Mouse (Mus musculus) heart, embryonic 16.5 days (tissue): Measurements from ENCODE around the gene Colgalt2. TPM values are rescaled to one million over a fixed set of nuclear protein-coding genes. Genes with fewer than 3 reads are reported as not detected.
"Not testable (repeated sequence)": the region's sequence is repeated elsewhere in the genome, so short reads cannot be mapped to it uniquely, and the experiment has no call there.

Source experiments
- ATAC-seq: fragments of 200-750 bp; cut with Nextera tagmentation; replicated peaks from 2 replicates; pipeline ENCODE4 v1.8.0; 2017; ENCODE audit warnings: moderate number of reproducible peaks; ENCODE audit not compliant: insufficient read depth, low FRiP score; ENCODE audit errors: extremely low read depth
- H3K27ac ChIP-seq: fragments of 300-500 bp; sonication (generic); 2 replicates; pipeline ENCODE4 v1.5.1; 2014; ENCODE audit warnings: mild to moderate bottlenecking, low read length, control low read depth, moderate library complexity
- H3K27me3 ChIP-seq: fragments of 300-500 bp; sonication (generic); 2 replicates; pipeline ENCODE4 v1.6.1; 2014; ENCODE audit warnings: low read length, mixed read lengths; ENCODE audit not compliant: control insufficient read depth, insufficient read depth
- H3K36me3 ChIP-seq: fragments of 300-500 bp; sonication (generic); 2 replicates; pipeline ENCODE4 v1.6.1; 2014; ENCODE audit not compliant: control insufficient read depth, insufficient read depth
- H3K4me1 ChIP-seq: fragments of 300-500 bp; sonication (generic); 2 replicates; pipeline ENCODE4 v1.6.1; 2014; ENCODE audit warnings: low read length, mixed read lengths; ENCODE audit not compliant: control insufficient read depth, insufficient read depth
- H3K4me2 ChIP-seq: fragments of 300-500 bp; sonication (generic); 2 replicates; pipeline ENCODE4 v1.6.1; 2014; ENCODE audit warnings: low read depth, mild to moderate bottlenecking, control low read depth, low read length
- H3K4me3 ChIP-seq: fragments of 300-500 bp; sonication (generic); 2 replicates; pipeline ENCODE4 v1.5.1; 2014; ENCODE audit warnings: mild to moderate bottlenecking, control low read depth, low read length
- H3K9ac ChIP-seq: fragments of 300-500 bp; sonication (generic); 2 replicates; pipeline ENCODE4 v1.6.1; 2014; ENCODE audit warnings: low read length, control low read depth
- H3K9me3 ChIP-seq: fragments of 300-500 bp; sonication (generic); replicated peaks from 2 replicates; pipeline ENCODE4 v1.6.1; 2016; ENCODE audit warnings: low read length; ENCODE audit not compliant: control insufficient read depth
- WGBS: fragments of 180-500 bp; shearing (Covaris S2); extraction: QIAGEN DNeasy Blood & Tissue Kit; methylation state at CpG from one replicate; pipeline ENCODE4 v1.1.7; 2014; 5-methylcytosine and 5-hydroxymethylcytosine counted together
- polyA plus RNA-seq: library from polyadenylated mRNA; unstranded; fragments of >200 nt; fragmentation: Nextera tagmentation; extraction: Ambion mirVana; gene quantifications from 2 replicates; pipeline ENCODE4 v1.2.1, GENCODE M21; 2015

Colgalt2 gene
- polyA plus RNA-seq: 2.0 and 2.3 TPM in 2 replicates

- H3K4me3 ChIP-seq: peak within 1 kb of the TSS; percentile 84
- peaks cover 6% of the 10 kb centered on the region; the same call in 1 of the 2 replicates for H3K9me3 ChIP-seq
- peaks cover 6% of the 10 kb centered on the region; the same call in 1 of the 2 replicates for H3K4me1 ChIP-seq
- ATAC-seq: peak; percentile 84
- 0 out of 2 replicates have a peak, but pooled peaks cover 4% of the 10 kb centered on the region for H3K36me3 ChIP-seq
- H3K4me2 ChIP-seq: peak within 1 kb of the TSS; percentile 99
- under 1% methylated on average over 69 of the region's 70 CpGs for WGBS
- H3K9ac ChIP-seq: peak within 1 kb of the TSS; percentile 86
- H3K27me3 ChIP-seq: 0 out of 2 replicates have a peak, but pooled peaks cover 2% of the 10 kb centered on the region
- H3K27ac ChIP-seq: peak within 1 kb of the TSS; percentile 39; the same call in 1 of the 2 replicates
Observed at GRCm38 (mm10) chr1:152399790-152400555, at the start of gene Colgalt2. Gene Colgalt2, plus strand, starts transcription at chr1:152399830.

- H3K4me3 ChIP-seq: no peak overlapping the region
- no peak overlapping the region for H3K9ac ChIP-seq
- H3K36me3 ChIP-seq: no peaks in the 10 kb centered on the region
- H3K27ac ChIP-seq: no peak overlapping the region
- ATAC-seq: no peak
- no peaks in the 10 kb centered on the region for H3K27me3 ChIP-seq
- 56% methylated on average over 4 of the region's 4 CpGs for WGBS
- H3K4me1 ChIP-seq: no peaks in the 10 kb centered on the region
- no peak overlapping the region for H3K4me2 ChIP-seq
- H3K9me3 ChIP-seq: no peaks in the 10 kb centered on the region
Observed at GRCm38 (mm10) chr1:152356721-152357120, 42.9 kb upstream of the Colgalt2 start.

- Histone ChIP-seq H3K4me1 (peaks cover 10% of the 10 kb centered on the region), H3K4me2 (peak overlapping the region; percentile 55), H3K9me3 (no peaks in the 10 kb centered on the region), H3K36me3 (peaks cover 5% of the 10 kb centered on the region; the same call in 1 of the 2 replicates), H3K27ac (peak overlapping the region; percentile 77), H3K9ac (peak overlapping the region; percentile 33; the same call in 1 of the 2 replicates), H3K27me3 (no peaks in the 10 kb centered on the region), H3K4me3 (peak overlapping the region; percentile 27)
- ATAC-seq: peak; percentile 79
- 35% methylated on average over 13 of the region's 13 CpGs for WGBS
Observed at GRCm38 (mm10) chr1:152368311-152369088, 31.1 kb upstream of the Colgalt2 start.

- Histone ChIP-seq H3K27ac (peak overlapping the region; percentile 77), H3K9ac (peak overlapping the region; percentile 33; the same call in 1 of the 2 replicates), H3K27me3 (no peaks in the 10 kb centered on the region), H3K36me3 (peaks cover 5% of the 10 kb centered on the region; the same call in 1 of the 2 replicates), H3K4me3 (peak overlapping the region; percentile 27; the same call in 1 of the 2 replicates), H3K4me2 (peak overlapping the region; percentile 55), H3K9me3 (no peaks in the 10 kb centered on the region), H3K4me1 (peaks cover 10% of the 10 kb centered on the region)
- WGBS: 23% methylated on average over 4 of the region's 4 CpGs
- peak; percentile 65 for ATAC-seq
Observed at GRCm38 (mm10) chr1:152369139-152369538, 30.5 kb upstream of the Colgalt2 start.

- ATAC-seq: no peak
Observed at GRCm38 (mm10) chr1:152378311-152378710, 21.3 kb upstream of the Colgalt2 start.

GRCm38 (mm10) chr1:152384589-152384988, 15.0 kb upstream of the Colgalt2 start:
- WGBS: 97% methylated on average over 1 of the region's 1 CpGs
- Histone ChIP-seq H3K9me3 (no peaks in the 10 kb centered on the region), H3K36me3 (peaks cover 3% of the 10 kb centered on the region), H3K27ac (no peak overlapping the region), H3K4me3 (no peak overlapping the region), H3K4me2 (no peak overlapping the region), H3K4me1 (0 out of 2 replicates have a peak, but pooled peaks cover 3% of the 10 kb centered on the region), H3K27me3 (no peaks in the 10 kb centered on the region), H3K9ac (no peak overlapping the region)
- ATAC-seq: no peak

More at GRCm38 (mm10) chr1:152378311-152378710, 21.3 kb upstream of the Colgalt2 start:
- Histone ChIP-seq H3K4me2 (no peak overlapping the region), H3K9me3 (no peaks in the 10 kb centered on the region), H3K4me3 (no peak overlapping the region), H3K9ac (no peak overlapping the region), H3K36me3 (peaks cover 9% of the 10 kb centered on the region), H3K4me1 (no peaks in the 10 kb centered on the region), H3K27me3 (no peaks in the 10 kb centered on the region), H3K27ac (no peak overlapping the region)
- 89% methylated on average over 5 of the region's 5 CpGs for WGBS

- Histone ChIP-seq H3K9ac (peak overlapping the region; percentile 83), H3K4me3 (peak overlapping the region; percentile 68), H3K4me2 (peak overlapping the region; percentile 59)
- not testable (repeated sequence) for H3K9me3 ChIP-seq, H3K27ac ChIP-seq, H3K4me1 ChIP-seq, H3K27me3 ChIP-seq, H3K36me3 ChIP-seq, ATAC-seq
- 11% methylated on average over 2 of the region's 4 CpGs for WGBS
Observed at GRCm38 (mm10) chr1:152385693-152386092, 13.9 kb upstream of the Colgalt2 start.

- Histone ChIP-seq H3K27ac (no peak within 1 kb of the TSS), H3K36me3 (peaks cover 3% of the 10 kb centered on the region), H3K27me3 (no peaks in the 10 kb centered on the region), H3K9me3 (no peaks in the 10 kb centered on the region), H3K4me1 (0 out of 2 replicates have a peak, but pooled peaks cover 3% of the 10 kb centered on the region), H3K4me2 (peak within 1 kb of the TSS; percentile 59), H3K4me3 (peak within 1 kb of the TSS; percentile 68), H3K9ac (peak within 1 kb of the TSS; percentile 83)
- peak; percentile 96 for ATAC-seq
- under 1% methylated on average over 57 of the region's 57 CpGs for WGBS
Observed at GRCm38 (mm10) chr1:152386188-152386835, 13.3 kb upstream of the Colgalt2 start, which contains the start of gene Tsen15. Gene Tsen15, minus strand, starts transcription at chr1:152386688.
